Mouse (Mus musculus): ENCODE data around the gene Gm17359.

Gene Gm17359

GRCm38 (mm10) chr3:79484286-79485063, 148.0 kb downstream of the Gm17359 start:
- no peak for DNase-seq

DNA sequence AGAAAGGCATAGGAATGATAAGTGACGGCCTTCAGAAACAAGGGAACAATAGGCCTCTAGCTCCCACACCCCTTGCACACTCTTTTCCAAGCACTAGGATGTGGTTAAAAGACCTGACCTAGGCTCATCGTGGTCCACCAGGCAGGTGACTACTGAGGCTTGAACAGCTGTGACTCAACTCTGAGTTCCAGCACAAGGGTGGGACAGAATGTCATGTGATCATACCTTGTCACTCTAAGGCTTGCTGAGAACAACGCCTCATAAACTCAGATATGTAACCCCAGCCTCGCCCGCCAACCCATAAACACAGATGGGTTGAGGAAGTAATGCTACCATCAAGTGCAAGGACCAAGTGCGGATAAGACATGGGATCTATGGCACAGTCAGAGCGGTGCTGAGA, 151.6 kb downstream of the Gm17359 start:
- DNase-seq, result no peak

DNA sequence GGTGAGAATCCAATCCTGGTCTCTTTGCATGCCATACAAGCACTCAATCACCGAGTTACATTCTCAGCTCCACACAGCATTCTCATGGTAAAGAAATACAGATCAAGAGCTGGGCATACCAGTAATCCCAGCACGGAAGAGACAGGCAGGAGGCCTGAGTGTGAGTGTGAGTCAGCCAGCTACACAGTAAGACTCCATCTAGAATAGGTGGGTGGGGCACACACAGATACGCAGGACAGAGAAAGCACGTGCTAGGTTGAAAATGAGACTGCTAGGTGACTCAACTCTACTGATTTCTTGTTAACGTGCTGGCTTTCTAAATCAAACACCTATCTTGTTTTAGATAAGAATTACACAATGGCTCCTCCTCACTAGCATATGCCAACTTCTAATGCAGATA, 153.6 kb downstream of the Gm17359 start:
- DNase-seq, result no peak

- no peak for DNase-seq
These were observed 155.2 kb downstream of the Gm17359 start for GRCm38 (mm10) chr3:79491614-79492013.

- peak; percentile 71 for DNase-seq
These were observed 156.6 kb downstream of the Gm17359 start for GRCm38 (mm10) chr3:79493064-79493463.

- DNase-seq, result no peak
These were observed 157.6 kb downstream of the Gm17359 start for GRCm38 (mm10) chr3:79494028-79494427.

GRCm38 (mm10) chr3:79495151-79495550, 158.7 kb downstream of the Gm17359 start:
- DNase-seq, result no peak

GRCm38 (mm10) chr3:79496668-79497067, 160.2 kb downstream of the Gm17359 start:
- no peak for DNase-seq

- DNase-seq, result no peak
These were observed 163.8 kb downstream of the Gm17359 start for GRCm38 (mm10) chr3:79500279-79500678.

DNA sequence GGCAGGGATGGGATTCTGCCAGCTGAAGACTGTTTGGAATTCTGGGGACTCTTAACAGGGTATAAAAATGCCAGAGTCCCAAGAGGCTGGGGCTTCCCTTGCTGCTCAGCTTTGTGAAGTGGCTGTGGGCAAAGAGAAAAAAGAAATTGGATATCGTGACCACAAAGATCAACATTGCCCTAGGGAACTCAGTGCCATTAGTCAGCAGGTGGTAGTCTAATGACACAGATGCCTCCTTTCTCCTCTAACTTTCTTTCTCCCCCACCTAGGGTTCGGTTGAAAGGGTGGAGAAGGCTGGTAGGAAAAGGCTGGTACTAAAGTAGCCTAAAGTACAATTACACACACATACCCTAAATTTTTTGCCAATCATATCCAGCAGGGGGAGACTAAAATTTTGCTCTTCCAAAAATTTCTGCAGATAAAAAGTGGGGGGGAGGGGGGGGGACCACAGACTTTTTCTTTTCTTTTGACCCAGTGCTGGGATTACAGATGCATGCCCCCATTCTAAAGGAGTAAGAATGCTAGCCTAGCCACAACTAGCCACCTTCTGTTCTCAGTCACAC, 164.8 kb downstream of the Gm17359 start:
- DNase-seq, result no peak
